Mouse (Mus musculus): ENCODE results near the gene Ankrd26. TPM values are rescaled to one million over a fixed set of nuclear protein-coding genes. Genes with fewer than 3 reads are reported as not detected.
"Not testable (repeated sequence)": the region's sequence is repeated elsewhere in the genome, so short reads cannot be mapped to it uniquely, and the experiment has no call there.

Ankrd26 gene
- polyA plus RNA-seq, 1 experiment, result 1.6 TPM

- H3K27ac ChIP-seq (replicated peaks; ENCODE audit: low read depth, low read length); H3K4me3 ChIP-seq (ENCODE audit: insufficient read depth, low read depth, low read length); H3K4me1 ChIP-seq (ENCODE audit: control insufficient read depth, insufficient read depth, insufficient read length, low read length): not testable (repeated sequence)
Measured at GRCm38 (mm10) chr6:118537201-118537600, 24.8 kb downstream of the Ankrd26 start.

DNA sequence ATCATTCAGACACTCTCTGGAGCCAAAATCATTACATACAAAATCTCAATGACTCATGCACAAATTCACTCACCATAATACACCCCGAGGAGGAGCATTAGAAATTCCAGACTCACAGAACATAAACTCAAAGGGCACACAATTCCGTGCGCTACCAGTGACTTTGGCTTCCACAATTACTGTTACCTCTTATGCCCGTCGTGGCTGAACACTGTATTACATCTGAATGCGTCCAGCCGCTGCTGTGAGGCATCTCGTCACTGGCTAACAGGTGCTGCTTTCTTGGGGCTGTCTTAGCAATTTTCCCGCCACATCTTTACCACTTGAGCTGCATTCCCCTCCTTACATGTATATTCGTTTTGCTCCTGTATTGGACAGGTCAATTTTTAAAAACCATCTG is 26.7 kb downstream of the Ankrd26 start:
- no peak overlapping the region for H3K27ac ChIP-seq (replicated peaks; ENCODE audit: low read depth, low read length)
- no peak overlapping the region for H3K4me3 ChIP-seq (ENCODE audit: insufficient read depth, low read depth, low read length)
- no peaks in the 10 kb centered on the region for H3K4me1 ChIP-seq (ENCODE audit: control insufficient read depth, insufficient read depth, insufficient read length, low read length)

DNA sequence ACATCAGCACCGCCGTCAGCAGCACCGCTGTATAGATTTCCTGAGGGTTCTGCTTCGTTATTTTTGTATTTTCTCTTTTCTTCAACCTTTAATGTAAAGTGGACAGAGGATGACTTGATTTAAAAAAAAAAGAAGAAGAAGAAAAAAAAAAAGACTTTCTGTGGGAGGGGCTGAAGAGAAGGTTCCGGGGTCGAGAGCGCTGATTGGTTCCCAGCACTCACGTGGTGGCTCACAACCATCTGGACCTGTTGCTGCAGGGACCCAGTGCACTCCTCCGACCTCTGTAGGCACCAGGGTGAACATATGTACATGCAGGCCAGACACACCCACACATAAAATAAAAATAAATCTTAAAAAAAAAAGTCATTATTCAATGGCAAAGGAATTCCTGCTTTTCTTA is 28.6 kb downstream of the Ankrd26 start:
- no peak overlapping the region for H3K27ac ChIP-seq (replicated peaks; ENCODE audit: low read depth, low read length)
- H3K4me3 ChIP-seq (ENCODE audit: insufficient read depth, low read depth, low read length), result no peak overlapping the region
- H3K4me1 ChIP-seq (ENCODE audit: control insufficient read depth, insufficient read depth, insufficient read length, low read length), result no peaks in the 10 kb centered on the region

- no peak overlapping the region for H3K27ac ChIP-seq (replicated peaks; ENCODE audit: low read depth, low read length)
- no peak overlapping the region for H3K4me3 ChIP-seq (ENCODE audit: insufficient read depth, low read depth, low read length)
- no peaks in the 10 kb centered on the region for H3K4me1 ChIP-seq (ENCODE audit: control insufficient read depth, insufficient read depth, insufficient read length, low read length)
Measured at GRCm38 (mm10) chr6:118520668-118521067, 41.4 kb downstream of the Ankrd26 start.

GRCm38 (mm10) chr6:118513335-118514012 is 48.6 kb downstream of the Ankrd26 start:
- H3K4me3 ChIP-seq (ENCODE audit: insufficient read depth, low read depth, low read length), result no peak overlapping the region
- H3K27ac ChIP-seq (replicated peaks; ENCODE audit: low read depth, low read length), result no peak overlapping the region
- H3K4me1 ChIP-seq (ENCODE audit: control insufficient read depth, insufficient read depth, insufficient read length, low read length), result no peaks in the 10 kb centered on the region

DNA sequence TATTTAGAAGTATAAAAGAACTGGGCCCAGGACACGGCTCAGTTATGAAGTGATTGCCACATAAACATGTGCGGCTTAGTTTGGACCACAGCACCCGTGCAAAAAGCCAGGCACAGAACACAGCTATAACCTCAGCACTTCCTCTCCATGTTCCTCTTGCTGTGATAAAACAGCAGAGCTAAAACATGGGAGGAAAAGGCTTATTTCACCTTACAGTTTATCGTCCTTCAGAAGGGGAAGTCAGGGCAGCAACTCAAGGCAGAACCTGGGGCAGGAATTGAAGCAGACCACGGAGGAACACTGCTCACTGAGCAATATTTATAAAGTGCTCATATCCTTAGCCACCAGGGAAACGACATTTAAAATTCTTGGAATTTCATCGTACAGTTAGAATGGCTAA is 63.0 kb downstream of the Ankrd26 start:
- H3K27ac ChIP-seq (replicated peaks; ENCODE audit: low read depth, low read length), result no peak overlapping the region
- H3K4me1 ChIP-seq (ENCODE audit: control insufficient read depth, insufficient read depth, insufficient read length, low read length), result no peaks in the 10 kb centered on the region
- H3K4me3 ChIP-seq (ENCODE audit: insufficient read depth, low read depth, low read length), result no peak overlapping the region

GRCm38 (mm10) chr6:118482125-118482524 is 79.9 kb downstream of the Ankrd26 start:
- no peak overlapping the region for H3K4me3 ChIP-seq (ENCODE audit: insufficient read depth, low read depth, low read length)
- H3K27ac ChIP-seq (replicated peaks; ENCODE audit: low read depth, low read length), result no peak overlapping the region
- no peaks in the 10 kb centered on the region; the same call in 1 of the 2 replicates for H3K4me1 ChIP-seq (ENCODE audit: control insufficient read depth, insufficient read depth, insufficient read length, low read length)

- Histone ChIP-seq H3K4me3 (ENCODE audit: insufficient read depth, low read depth, low read length) (peak within 1 kb of the TSS; percentile 63), H3K4me1 (ENCODE audit: control insufficient read depth, insufficient read depth, insufficient read length, low read length) (no peaks in the 10 kb centered on the region; the same call in 1 of the 2 replicates), H3K27ac (replicated peaks; ENCODE audit: low read depth, low read length) (no peak within 1 kb of the TSS; the same call in 1 of the 2 replicates)
Measured at GRCm38 (mm10) chr6:118478957-118479708, 82.9 kb downstream of the Ankrd26 start, which contains the start of gene Zfp9. Gene Zfp9 (minus strand): TSS chr6:118479320.

DNA sequence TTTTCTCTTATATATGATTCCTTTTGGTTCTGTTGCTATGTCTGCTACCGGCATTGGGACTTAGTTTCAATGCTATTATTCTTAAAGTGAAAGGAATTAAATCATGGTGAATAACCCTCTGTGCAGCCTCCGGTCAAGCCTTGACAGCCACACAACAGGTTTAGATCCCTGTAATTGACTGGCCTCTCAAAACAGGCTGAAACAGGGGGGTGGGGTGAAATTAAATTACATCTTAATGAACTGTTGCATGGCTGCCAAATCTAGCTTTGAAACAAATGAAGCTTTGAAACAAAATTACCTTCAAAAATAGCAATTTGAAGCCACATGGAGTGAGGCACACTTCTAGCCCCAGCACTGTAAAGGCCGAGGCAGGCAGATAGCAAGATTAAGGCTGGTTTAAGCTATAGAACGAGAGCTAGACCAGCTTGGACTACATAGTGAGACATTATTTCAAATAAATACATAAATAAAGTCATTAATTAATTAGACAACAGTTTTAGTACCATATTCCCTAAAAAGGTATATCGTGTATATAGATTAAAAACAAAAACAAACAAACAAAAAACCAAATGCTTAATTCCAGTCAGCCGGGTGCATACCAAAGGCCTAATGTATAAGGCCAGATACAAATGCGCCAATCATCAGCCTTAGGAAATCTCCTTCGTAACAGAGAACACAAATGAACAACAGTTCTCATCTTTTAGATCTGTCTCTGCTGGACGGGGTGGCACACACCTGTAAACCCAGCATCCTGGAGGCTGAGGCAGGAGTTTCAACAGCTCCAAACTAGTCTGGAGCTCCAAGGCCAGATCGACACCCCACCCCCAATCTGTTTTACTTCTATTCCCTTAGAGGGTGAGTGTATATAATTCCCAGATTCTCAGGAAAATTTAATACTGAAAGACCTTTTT is 83.9 kb downstream of the Ankrd26 start:
- Histone ChIP-seq H3K4me3 (ENCODE audit: insufficient read depth, low read depth, low read length) (peak overlapping the region; percentile 63), H3K27ac (replicated peaks; ENCODE audit: low read depth, low read length) (no peak overlapping the region), H3K4me1 (ENCODE audit: control insufficient read depth, insufficient read depth, insufficient read length, low read length) (no peaks in the 10 kb centered on the region; the same call in 1 of the 2 replicates)

GRCm38 (mm10) chr6:118462069-118462705 is 99.8 kb downstream of the Ankrd26 start:
- no peak overlapping the region for H3K27ac ChIP-seq (replicated peaks; ENCODE audit: low read depth, low read length)
- H3K4me1 ChIP-seq (ENCODE audit: control insufficient read depth, insufficient read depth, insufficient read length, low read length), result no peaks in the 10 kb centered on the region
- no peak overlapping the region for H3K4me3 ChIP-seq (ENCODE audit: insufficient read depth, low read depth, low read length)

DNA sequence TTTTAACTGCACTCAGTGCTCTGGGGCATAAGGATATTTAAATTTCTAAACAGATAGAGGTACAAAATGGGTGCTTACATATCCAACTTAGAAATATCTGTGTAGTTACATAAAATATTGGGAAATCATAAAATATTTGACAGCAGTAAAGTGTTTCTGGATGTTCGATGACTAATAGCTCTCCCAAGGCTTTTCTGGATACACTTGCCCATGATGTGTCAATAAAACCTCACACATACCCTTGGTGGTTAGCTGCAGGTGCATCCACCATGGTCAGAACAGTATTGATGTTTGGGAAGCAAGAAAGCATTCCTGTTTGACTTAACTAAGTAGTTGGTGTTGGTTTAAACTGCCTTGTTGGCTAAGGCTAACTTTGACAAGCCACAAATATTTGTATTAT is 104.3 kb downstream of the Ankrd26 start:
- H3K27ac ChIP-seq (replicated peaks; ENCODE audit: low read depth, low read length), result no peak overlapping the region
- H3K4me3 ChIP-seq (ENCODE audit: insufficient read depth, low read depth, low read length), result no peak overlapping the region
- H3K4me1 ChIP-seq (ENCODE audit: control insufficient read depth, insufficient read depth, insufficient read length, low read length), result peaks cover 3% of the 10 kb centered on the region; the same call in 1 of the 2 replicates

DNA sequence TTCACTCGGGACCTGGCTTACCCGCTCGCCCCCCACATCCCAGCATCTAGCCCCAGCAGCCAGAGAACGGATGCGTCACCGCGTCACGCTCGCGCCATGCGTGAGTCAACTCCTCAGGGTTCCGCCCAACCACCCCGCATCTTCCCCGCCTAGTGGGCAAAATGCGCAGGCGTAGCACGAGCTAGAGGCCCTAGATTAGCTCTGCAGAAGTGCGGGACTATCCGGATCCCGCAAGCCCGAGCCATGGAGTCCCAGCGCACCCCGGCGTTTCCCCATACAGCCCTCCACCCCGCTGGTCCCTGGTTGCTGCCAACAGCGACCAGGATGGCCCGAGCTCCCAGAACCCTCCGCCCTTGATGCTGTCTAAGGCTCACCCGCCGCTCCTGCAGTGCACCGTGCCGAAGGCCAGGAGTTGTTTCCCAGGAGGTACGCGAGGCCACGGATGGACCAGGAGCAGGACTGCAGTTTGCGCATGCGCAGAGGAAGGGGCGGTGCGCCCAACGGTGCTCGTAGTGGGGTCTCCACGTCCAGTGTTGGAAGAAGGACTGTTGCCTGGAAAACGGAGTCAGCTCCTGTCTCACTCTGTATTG is 106.9 kb downstream of the Ankrd26 start, which contains the start of gene Zfp248:
TSS of gene Zfp248 (minus strand) at position 487 of the 590 bp plus-strand sequence.
- peaks cover 3% of the 10 kb centered on the region; the same call in 1 of the 2 replicates for H3K4me1 ChIP-seq (ENCODE audit: control insufficient read depth, insufficient read depth, insufficient read length, low read length)
- peak within 1 kb of the TSS; percentile 69 for H3K4me3 ChIP-seq (ENCODE audit: insufficient read depth, low read depth, low read length)
- H3K27ac ChIP-seq (replicated peaks; ENCODE audit: low read depth, low read length), result peak within 1 kb of the TSS; percentile 1

DNA sequence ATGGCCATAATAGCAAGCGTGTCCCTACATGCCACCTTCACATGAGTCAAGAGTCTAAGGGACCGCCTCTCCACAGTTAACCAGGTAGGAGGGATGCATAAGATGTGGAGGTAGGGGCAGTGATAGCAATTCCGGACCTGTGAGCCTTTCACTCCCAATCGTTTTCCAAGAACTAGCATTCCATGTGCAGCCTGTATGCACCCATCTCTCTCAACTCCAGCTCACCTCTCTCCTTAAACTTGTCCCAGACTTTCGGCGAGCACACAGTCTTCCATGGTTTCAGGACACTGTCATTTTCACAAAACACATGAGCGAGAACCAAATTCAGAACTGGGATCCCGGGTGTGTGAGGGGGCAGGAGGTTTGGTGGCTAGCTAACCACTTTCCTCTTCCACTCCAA is 107.6 kb downstream of the Ankrd26 start:
- Histone ChIP-seq H3K4me3 (ENCODE audit: insufficient read depth, low read depth, low read length) (peak overlapping the region; percentile 69), H3K27ac (replicated peaks; ENCODE audit: low read depth, low read length) (no peak overlapping the region)

More for the DNA sequence above, 107.6 kb downstream of the Ankrd26 start:
- peaks cover 3% of the 10 kb centered on the region; the same call in 1 of the 2 replicates for H3K4me1 ChIP-seq (ENCODE audit: control insufficient read depth, insufficient read depth, insufficient read length, low read length)

Data from brown adipose tissue, adult 24 weeks (tissue).